Mouse (Mus musculus) ES-E14 (cell line): Measurements from ENCODE around the gene Atp10b.

Experiments used
- CHD2 ChIP-seq: IDR thresholded peaks from 2 replicates; pipeline ENCODE4 v1.6.1; 2014; ENCODE audit warnings: mild to moderate bottlenecking, low read depth, low read length, inconsistent platforms
- MAFK ChIP-seq: IDR thresholded peaks from 2 replicates; pipeline ENCODE4 v1.6.1; 2014; ENCODE audit warnings: mild to moderate bottlenecking, low read depth, low read length, inconsistent platforms; ENCODE audit not compliant: insufficient read depth
- ZC3H11A ChIP-seq: IDR thresholded peaks from 2 replicates; pipeline ENCODE4 v1.6.1; 2012; ENCODE audit warnings: low read depth, mild to moderate bottlenecking, inconsistent platforms, low read length, borderline replicate concordance

DNA sequence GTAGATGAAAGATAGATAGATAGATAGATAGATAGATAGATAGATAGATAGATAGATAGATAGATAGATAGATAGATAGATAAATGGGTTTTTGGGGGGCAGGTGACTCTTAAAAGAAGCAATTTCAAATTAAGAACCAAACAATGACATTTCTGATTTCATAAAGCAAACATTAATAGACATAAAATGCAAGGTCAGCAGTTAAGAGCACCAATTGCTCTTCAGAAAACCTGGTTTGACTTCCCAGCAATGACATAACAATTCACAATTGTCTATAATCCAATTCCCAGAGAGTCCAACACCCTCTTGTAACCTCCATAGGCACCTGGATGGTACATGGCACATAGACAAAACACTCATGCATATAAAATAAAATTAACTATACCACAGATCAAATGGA, 124.2 kb downstream of the Atp10b start:
- TF ChIP-seq CHD2 (no peak), ZC3H11A (no peak), MAFK (peak; percentile 70)
